Mouse (Mus musculus) liver, postnatal 0 days (tissue): ENCODE data around the gene Uts2r. TPM values are rescaled to one million over a fixed set of nuclear protein-coding genes. Genes with fewer than 3 reads are reported as not detected.

ENCODE experiments used
- ATAC-seq: fragments of 200-750 bp; cut with Nextera tagmentation; 2 replicates; pipeline ENCODE4 v1.8.0; 2017; ENCODE audit warnings: mild to moderate bottlenecking, moderate library complexity
- DNase-seq: peaks from one replicate; pipeline ENCODE4 v3.0.0-alpha.2; 2016
- H3K27ac ChIP-seq: fragments of 300-500 bp; sonication (generic); 2 replicates; pipeline ENCODE4 v1.5.1; 2014; ENCODE audit warnings: antibody characterized with exemption, moderate library complexity, mild to moderate bottlenecking, low read depth
- H3K27me3 ChIP-seq: fragments of 300-500 bp; sonication (generic); 2 replicates; pipeline ENCODE4 v1.6.1; 2014; ENCODE audit warnings: low read length, control low read depth, mixed read lengths; ENCODE audit not compliant: insufficient read depth
- H3K36me3 ChIP-seq: fragments of 300-500 bp; sonication (generic); replicated peaks from 2 replicates; pipeline ENCODE4 v1.6.1; 2014; ENCODE audit warnings: mild to moderate bottlenecking, control low read depth, low read length, moderate library complexity, mixed read lengths; ENCODE audit not compliant: insufficient read depth
- H3K4me1 ChIP-seq: fragments of 300-500 bp; sonication (generic); 2 replicates; pipeline ENCODE4 v1.6.1; 2014; ENCODE audit warnings: antibody characterized with exemption, mild to moderate bottlenecking, control low read depth; ENCODE audit not compliant: insufficient read depth
- H3K4me2 ChIP-seq: fragments of 300-500 bp; sonication (generic); 2 replicates; pipeline ENCODE4 v1.6.1; 2014; ENCODE audit warnings: low read depth, mild to moderate bottlenecking, low read length, moderate library complexity, mixed read lengths
- H3K4me3 ChIP-seq: fragments of 300-500 bp; sonication (generic); 2 replicates; pipeline ENCODE4 v1.5.1; 2014; ENCODE audit warnings: low read depth, low read length
- H3K9ac ChIP-seq: fragments of 300-500 bp; sonication (generic); replicated peaks from 2 replicates; pipeline ENCODE4 v1.6.1; 2014; ENCODE audit warnings: mild to moderate bottlenecking, moderate library complexity
- H3K9me3 ChIP-seq: fragments of 300-500 bp; sonication (generic); 2 replicates; pipeline ENCODE4 v1.6.1; 2016; ENCODE audit warnings: mild to moderate bottlenecking, control low read depth, low read length, mixed read lengths
- CTCF ChIP-seq: sonication (generic); IDR thresholded peaks from 2 replicates; pipeline ENCODE4 v1.5.1; 2016; ENCODE audit warnings: antibody characterized with exemption, low read depth
- EP300 ChIP-seq: IDR thresholded peaks from 2 replicates; pipeline ENCODE4 v1.6.1; 2016; ENCODE audit warnings: antibody characterized with exemption, low read depth, mild to moderate bottlenecking
- WGBS: fragments of 180-500 bp; shearing (Covaris S2); extraction: QIAGEN DNeasy Blood & Tissue Kit; methylation state at CpG from one replicate; pipeline ENCODE4 v1.1.7; 2014; ENCODE audit not compliant: insufficient replicate concordance; 5-methylcytosine and 5-hydroxymethylcytosine counted together
- polyA plus RNA-seq: library from polyadenylated mRNA; unstranded; fragments of >200 nt; fragmentation: Nextera tagmentation; extraction: Ambion mirVana; gene quantifications from 2 replicates; pipeline ENCODE4 v1.2.1, GENCODE M21; 2015

Uts2r gene
- polyA plus RNA-seq, 1 experiment from 2014 or later = not detected

- no peak for ATAC-seq
- Histone ChIP-seq H3K4me1 (no peaks in the 10 kb centered on the region), H3K4me2 (no peak overlapping the region), H3K36me3 (no peaks in the 10 kb centered on the region), H3K9me3 (no peaks in the 10 kb centered on the region), H3K27ac (no peak overlapping the region), H3K9ac (no peak overlapping the region), H3K27me3 (no peaks in the 10 kb centered on the region), H3K4me3 (no peak overlapping the region)
- 63% methylated on average over 3 of the region's 3 CpGs for WGBS
- TF ChIP-seq CTCF (no peak), EP300 (no peak)
- no peak for DNase-seq
Observed at GRCm38 (mm10) chr11:121121151-121121550, 38.9 kb upstream of the Uts2r start.

GRCm38 (mm10) chr11:121122024-121122670 lies 37.9 kb upstream of the Uts2r start:
- Histone ChIP-seq H3K9ac (no peak overlapping the region), H3K4me2 (no peak overlapping the region), H3K4me1 (no peaks in the 10 kb centered on the region), H3K27me3 (no peaks in the 10 kb centered on the region), H3K36me3 (no peaks in the 10 kb centered on the region), H3K27ac (no peak overlapping the region), H3K4me3 (no peak overlapping the region), H3K9me3 (no peaks in the 10 kb centered on the region)
- TF ChIP-seq EP300 (no peak), CTCF (no peak)
- ATAC-seq (no peak), DNase-seq (no peak)
- 38% methylated on average over 2 of the region's 2 CpGs for WGBS

GRCm38 (mm10) chr11:121123438-121123837 lies 36.6 kb upstream of the Uts2r start:
- Histone ChIP-seq H3K4me2 (no peak overlapping the region), H3K36me3 (no peaks in the 10 kb centered on the region), H3K4me3 (no peak overlapping the region), H3K27me3 (no peaks in the 10 kb centered on the region), H3K27ac (no peak overlapping the region), H3K9me3 (no peaks in the 10 kb centered on the region), H3K4me1 (no peaks in the 10 kb centered on the region), H3K9ac (no peak overlapping the region)
- DNase-seq = no peak
- no peak for TF ChIP-seq CTCF
- no peak for TF ChIP-seq EP300
- WGBS = 78% methylated on average over 4 of the region's 4 CpGs
- ATAC-seq = no peak

- no peak for DNase-seq
- Histone ChIP-seq H3K36me3 (no peaks in the 10 kb centered on the region), H3K9ac (no peak overlapping the region), H3K4me1 (0 out of 2 replicates have a peak, but pooled peaks cover 3% of the 10 kb centered on the region), H3K4me3 (no peak overlapping the region), H3K4me2 (no peak overlapping the region), H3K27ac (no peak overlapping the region), H3K9me3 (no peaks in the 10 kb centered on the region), H3K27me3 (no peaks in the 10 kb centered on the region)
- ATAC-seq = no peak
- no peak for TF ChIP-seq CTCF
- no peak for TF ChIP-seq EP300
- 58% methylated on average over 3 of the region's 3 CpGs for WGBS
Observed at GRCm38 (mm10) chr11:121125522-121126172, 34.4 kb upstream of the Uts2r start.

- no peaks in the 10 kb centered on the region for H3K9me3 ChIP-seq
- 72% methylated on average over 1 of the region's 1 CpGs for WGBS
- DNase-seq = no peak
- no peaks in the 10 kb centered on the region for H3K36me3 ChIP-seq
- no peak overlapping the region for H3K4me3 ChIP-seq
- H3K27me3 ChIP-seq = no peaks in the 10 kb centered on the region
- no peak for ATAC-seq
- no peak overlapping the region for H3K27ac ChIP-seq
- no peak overlapping the region for H3K4me2 ChIP-seq
- H3K9ac ChIP-seq = no peak overlapping the region
- H3K4me1 ChIP-seq = 0 out of 2 replicates have a peak, but pooled peaks cover 3% of the 10 kb centered on the region
- peak; percentile 64 for TF ChIP-seq CTCF
- TF ChIP-seq EP300 = no peak
Observed at GRCm38 (mm10) chr11:121126395-121126794, 33.7 kb upstream of the Uts2r start.

GRCm38 (mm10) chr11:121127441-121127840 lies 32.6 kb upstream of the Uts2r start:
- TF ChIP-seq CTCF = no peak
- no peak for TF ChIP-seq EP300
- WGBS = 86% methylated on average over 3 of the region's 3 CpGs
- Histone ChIP-seq H3K4me1 (0 out of 2 replicates have a peak, but pooled peaks cover 3% of the 10 kb centered on the region), H3K27ac (no peak overlapping the region), H3K9me3 (no peaks in the 10 kb centered on the region), H3K4me3 (no peak overlapping the region), H3K36me3 (no peaks in the 10 kb centered on the region), H3K9ac (no peak overlapping the region), H3K4me2 (no peak overlapping the region), H3K27me3 (no peaks in the 10 kb centered on the region)
- ATAC-seq = no peak
- DNase-seq = no peak
